Mouse (Mus musculus) CH12F3 (cell line): Measurements from ENCODE around the gene Cask.
"Not testable (repeated sequence)": the region's sequence is repeated elsewhere in the genome, so short reads cannot be mapped to it uniquely, and the experiment has no call there.

Source experiments
- in situ Hi-C: fragments of 300-500 bp; cut with MboI; formaldehyde crosslinking; loops from 2 replicates; pipeline ENCODE4 v1.14.3; 2020; ENCODE audit warnings: low sequenced_read_pairs

The Cask gene

GRCm38 (mm10) chrX:13851285-13851684 lies at the start of gene Cask:
Gene Cask (minus strand): TSS chrX:13851367.
- in situ Hi-C loops: no loop called here

- in situ Hi-C loops: no loop called here
Observed at GRCm38 (mm10) chrX:13889976-13890375, 38.8 kb upstream of the Cask start.

- in situ Hi-C loops: no loop called here
Observed at GRCm38 (mm10) chrX:13884348-13884747, 33.2 kb upstream of the Cask start.

- in situ Hi-C loops: no loop called here
Observed at GRCm38 (mm10) chrX:13881969-13882368, 30.8 kb upstream of the Cask start.

GRCm38 (mm10) chrX:13860145-13860544 lies 9.0 kb upstream of the Cask start:
- in situ Hi-C loops: no loop called here

- in situ Hi-C loops: no loop called here
Observed at GRCm38 (mm10) chrX:13859051-13859450, 7.9 kb upstream of the Cask start.

- in situ Hi-C loops: no loop called here
Observed at GRCm38 (mm10) chrX:13848473-13848872, 2.7 kb downstream of the Cask start.

GRCm38 (mm10) chrX:13847502-13847851 lies 3.7 kb downstream of the Cask start:
- in situ Hi-C loops: no loop called here

- in situ Hi-C loops: no loop called here
Observed at GRCm38 (mm10) chrX:13846653-13847501, 4.3 kb downstream of the Cask start.

- in situ Hi-C loops: no loop called here
Observed at GRCm38 (mm10) chrX:13845858-13846652, 5.1 kb downstream of the Cask start.

- in situ Hi-C loops: no loop called here
Observed at GRCm38 (mm10) chrX:13845141-13845857, 5.9 kb downstream of the Cask start.

GRCm38 (mm10) chrX:13822792-13823191 lies 28.4 kb downstream of the Cask start:
- in situ Hi-C loops: no loop called here

- in situ Hi-C loops: no loop called here
Observed at GRCm38 (mm10) chrX:13798754-13799153, 52.4 kb downstream of the Cask start.

GRCm38 (mm10) chrX:13765672-13766071 lies 85.5 kb downstream of the Cask start:
- in situ Hi-C loops: no loop called here

GRCm38 (mm10) chrX:13765024-13765423 lies 86.1 kb downstream of the Cask start:
- in situ Hi-C loops: no loop called here

- in situ Hi-C loops: no loop called here
Observed at GRCm38 (mm10) chrX:13757279-13758005, 93.7 kb downstream of the Cask start.

- in situ Hi-C loops: no loop called here
Observed at GRCm38 (mm10) chrX:13741110-13741509, 110.1 kb downstream of the Cask start.

GRCm38 (mm10) chrX:13730785-13731184 lies 120.4 kb downstream of the Cask start:
- in situ Hi-C loops: not testable (repeated sequence)

- in situ Hi-C loops: no loop called here
Observed at GRCm38 (mm10) chrX:13729835-13730480, 121.2 kb downstream of the Cask start.
